Mouse (Mus musculus): Measurements from ENCODE around the gene Akt3. TPM values are rescaled to one million over a fixed set of nuclear protein-coding genes. Genes with fewer than 3 reads are reported as not detected.

Gene Akt3
- polyA plus RNA-seq, 1 experiment from 2014 or later = 0.66 TPM

DNA sequence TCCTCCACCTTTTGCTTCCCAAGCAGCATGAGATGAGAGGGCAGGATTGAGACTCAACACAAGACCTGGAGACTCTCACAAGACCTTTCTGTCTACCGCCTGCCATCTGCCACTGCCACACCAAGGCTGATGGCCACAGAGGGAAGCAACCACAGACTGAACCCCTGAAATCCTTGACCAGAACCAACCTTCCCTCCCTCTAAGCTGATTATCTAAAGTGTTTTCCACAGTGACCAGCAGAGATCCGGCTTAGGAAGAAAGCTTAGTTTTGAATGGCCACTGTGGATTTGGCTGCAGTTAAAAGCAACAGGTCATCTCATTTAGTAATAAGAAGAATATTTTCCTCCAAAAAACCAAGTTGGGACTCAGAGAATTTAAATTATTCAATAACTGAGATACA, 276.5 kb downstream of the Akt3 start:
- 80% methylated on average over 2 of the region's 2 CpGs for WGBS (ENCODE audit: insufficient replicate concordance)
- H3K4me3 ChIP-seq (replicated peaks) = no peak overlapping the region
- no peak overlapping the region for H3K9ac ChIP-seq
- H3K27me3 ChIP-seq = no peaks in the 10 kb centered on the region
- H3K9me3 ChIP-seq (replicated peaks) = no peaks in the 10 kb centered on the region
- H3K27ac ChIP-seq = no peak overlapping the region
- H3K36me3 ChIP-seq = no peaks in the 10 kb centered on the region
- no peak overlapping the region for H3K4me2 ChIP-seq
- ATAC-seq (ENCODE audit: low read depth) = no peak
- H3K4me1 ChIP-seq (replicated peaks) = no peaks in the 10 kb centered on the region
- no peak for DNase-seq

DNA sequence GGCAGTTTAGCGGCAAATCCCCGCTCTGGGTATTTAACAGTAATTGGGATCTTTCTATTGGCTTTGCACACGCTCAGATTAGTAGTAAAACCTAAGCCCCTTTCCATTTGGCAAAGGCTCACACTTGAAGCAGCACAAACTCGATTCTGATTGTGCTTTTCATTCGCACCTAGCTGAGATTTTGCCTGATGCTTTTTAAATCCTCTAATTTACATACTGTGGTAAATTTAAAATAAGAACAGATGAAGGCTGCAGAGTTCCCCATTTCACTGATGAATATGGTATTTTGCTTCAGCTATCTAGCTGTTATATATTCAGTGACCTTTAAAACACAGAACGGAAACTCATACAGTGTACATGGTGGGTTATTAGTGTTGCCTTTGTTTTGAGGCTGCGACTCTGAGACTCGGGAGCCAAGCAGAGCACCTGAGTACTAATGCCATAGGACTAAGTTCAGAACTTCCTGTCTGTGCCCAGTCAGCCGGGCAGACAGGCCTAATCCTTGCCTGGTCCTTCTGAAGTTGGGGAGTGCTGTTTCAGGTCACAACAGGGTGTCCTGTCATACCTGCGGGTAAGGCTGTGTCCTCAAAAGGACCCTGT, 277.1 kb downstream of the Akt3 start:
- 74% methylated on average over 10 of the region's 10 CpGs for WGBS (ENCODE audit: insufficient replicate concordance)
- no peak for DNase-seq
- no peak overlapping the region for H3K4me2 ChIP-seq
- no peak for ATAC-seq (ENCODE audit: low read depth)
- H3K27me3 ChIP-seq = no peaks in the 10 kb centered on the region
- H3K9ac ChIP-seq = no peak overlapping the region
- no peaks in the 10 kb centered on the region for H3K9me3 ChIP-seq (replicated peaks)
- H3K27ac ChIP-seq = no peak overlapping the region
- H3K36me3 ChIP-seq = no peaks in the 10 kb centered on the region
- no peaks in the 10 kb centered on the region for H3K4me1 ChIP-seq (replicated peaks)
- H3K4me3 ChIP-seq (replicated peaks) = no peak overlapping the region

GRCm38 (mm10) chr1:176980140-176980539, 277.9 kb downstream of the Akt3 start:
- ATAC-seq (ENCODE audit: low read depth) (no peak), DNase-seq (no peak)
- no peaks in the 10 kb centered on the region for H3K36me3 ChIP-seq
- no peaks in the 10 kb centered on the region for H3K27me3 ChIP-seq
- no peak overlapping the region for H3K4me3 ChIP-seq (replicated peaks)
- no peak overlapping the region for H3K4me2 ChIP-seq
- WGBS (ENCODE audit: insufficient replicate concordance) = 68% methylated on average over 5 of the region's 5 CpGs
- no peaks in the 10 kb centered on the region for H3K9me3 ChIP-seq (replicated peaks)
- no peak overlapping the region for H3K9ac ChIP-seq
- H3K4me1 ChIP-seq (replicated peaks) = no peaks in the 10 kb centered on the region
- no peak overlapping the region for H3K27ac ChIP-seq

GRCm38 (mm10) chr1:176979235-176979634, 278.8 kb downstream of the Akt3 start:
- Histone ChIP-seq H3K27me3 (no peaks in the 10 kb centered on the region), H3K36me3 (no peaks in the 10 kb centered on the region), H3K27ac (no peak overlapping the region), H3K4me3 (replicated peaks) (no peak overlapping the region), H3K4me1 (replicated peaks) (no peaks in the 10 kb centered on the region), H3K9ac (no peak overlapping the region), H3K4me2 (no peak overlapping the region), H3K9me3 (replicated peaks) (no peaks in the 10 kb centered on the region)
- DNase-seq (no peak), ATAC-seq (ENCODE audit: low read depth) (no peak)

DNA sequence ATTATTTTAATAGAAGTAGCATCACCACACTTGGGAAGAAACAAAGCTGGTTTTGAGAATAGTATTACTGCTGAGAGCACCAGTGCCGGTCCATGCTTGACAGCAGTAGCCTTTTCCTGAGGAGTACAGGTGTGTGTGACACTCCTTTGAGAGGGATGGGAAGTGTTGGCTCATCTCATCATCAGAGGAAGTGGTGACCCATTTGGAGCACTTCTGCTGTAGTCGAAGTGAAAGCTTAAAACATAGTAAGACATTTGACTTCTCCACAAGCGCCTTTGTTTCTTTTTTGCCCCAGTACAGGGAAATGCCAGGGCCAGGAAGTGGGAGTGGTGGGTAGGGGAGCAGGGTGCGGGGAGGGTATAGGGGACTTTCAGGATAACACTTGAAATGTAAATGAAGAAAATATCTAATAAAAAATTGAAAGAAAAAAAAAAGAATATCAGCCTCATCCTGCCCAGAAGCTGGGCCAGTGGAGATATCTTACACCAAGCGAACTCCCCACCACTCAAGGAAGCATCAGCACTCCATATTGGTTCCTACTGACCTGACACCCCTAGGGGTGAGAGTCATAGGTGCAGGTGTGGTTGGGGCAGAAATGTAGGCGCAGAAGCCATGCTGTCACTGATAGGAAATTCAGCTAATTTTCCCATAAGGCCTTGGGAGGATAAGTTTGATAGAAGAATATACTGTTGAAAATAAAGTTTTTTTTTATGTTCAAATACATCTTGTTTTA, 284.5 kb downstream of the Akt3 start:
- 55% methylated on average over 6 of the region's 6 CpGs for WGBS (ENCODE audit: insufficient replicate concordance)
- Histone ChIP-seq H3K27me3 (no peaks in the 10 kb centered on the region), H3K4me2 (no peak overlapping the region), H3K9me3 (replicated peaks) (no peaks in the 10 kb centered on the region), H3K27ac (no peak overlapping the region), H3K36me3 (no peaks in the 10 kb centered on the region), H3K4me1 (replicated peaks) (no peaks in the 10 kb centered on the region), H3K9ac (no peak overlapping the region), H3K4me3 (replicated peaks) (no peak overlapping the region)
- DNase-seq (no peak), ATAC-seq (ENCODE audit: low read depth) (no peak)

DNA sequence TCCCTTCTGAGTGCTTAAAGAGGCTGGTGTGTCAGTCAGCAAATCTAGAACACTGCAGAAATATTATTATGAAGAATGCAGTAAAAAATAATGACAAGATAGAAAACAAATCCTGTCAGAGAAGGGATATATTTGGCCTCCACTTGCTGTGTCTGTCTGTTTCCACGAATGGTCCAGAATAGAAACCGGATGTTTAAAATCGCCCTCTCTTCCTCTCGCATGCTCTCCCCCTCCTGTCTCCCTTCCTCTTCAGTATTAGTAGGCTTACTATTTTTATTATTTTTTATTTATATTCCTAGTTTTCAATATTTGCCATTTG, 286.6 kb downstream of the Akt3 start:
- 62% methylated on average over 4 of the region's 4 CpGs for WGBS (ENCODE audit: insufficient replicate concordance)

GRCm38 (mm10) chr1:176970635-176971478, 287.1 kb downstream of the Akt3 start:
- no peaks in the 10 kb centered on the region for H3K4me1 ChIP-seq (replicated peaks)
- no peaks in the 10 kb centered on the region for H3K36me3 ChIP-seq
- 73% methylated on average over 16 of the region's 16 CpGs for WGBS (ENCODE audit: insufficient replicate concordance)
- ATAC-seq (ENCODE audit: low read depth) (no peak), DNase-seq (no peak)
- H3K4me2 ChIP-seq = no peak overlapping the region
- H3K27ac ChIP-seq = no peak overlapping the region
- H3K9me3 ChIP-seq (replicated peaks) = no peaks in the 10 kb centered on the region
- no peaks in the 10 kb centered on the region for H3K27me3 ChIP-seq
- H3K9ac ChIP-seq = no peak overlapping the region
- no peak overlapping the region for H3K4me3 ChIP-seq (replicated peaks)

More for the DNA sequence above, 286.6 kb downstream of the Akt3 start:
- DNase-seq (no peak), ATAC-seq (ENCODE audit: low read depth) (no peak)
- H3K36me3 ChIP-seq = no peaks in the 10 kb centered on the region
- no peak overlapping the region for H3K27ac ChIP-seq
- H3K4me3 ChIP-seq (replicated peaks) = no peak overlapping the region
- H3K4me1 ChIP-seq (replicated peaks) = no peaks in the 10 kb centered on the region
- H3K4me2 ChIP-seq = no peak overlapping the region
- no peaks in the 10 kb centered on the region for H3K9me3 ChIP-seq (replicated peaks)
- H3K9ac ChIP-seq = no peak overlapping the region
- H3K27me3 ChIP-seq = no peaks in the 10 kb centered on the region

Other genes with a start within 250 kb of the Akt3 start
- 0.41 and 0.82 TPM in 2 replicates for gene Zbtb18, start 184.1 kb upstream of the Akt3 start, polyA plus RNA-seq (2015; fragmentation: Nextera tagmentation; extraction: Ambion mirVana)

Data from liver, embryonic 13.5 days (tissue).